Mouse (Mus musculus): ENCODE data around the gene Gm28729. TPM values are rescaled to one million over a fixed set of nuclear protein-coding genes. Genes with fewer than 3 reads are reported as not detected.
"Not testable (repeated sequence)": the region's sequence is repeated elsewhere in the genome, so short reads cannot be mapped to it uniquely, and the experiment has no call there.

Gene Gm28729
- polyA plus RNA-seq, 1 experiment, result not detected

DNA sequence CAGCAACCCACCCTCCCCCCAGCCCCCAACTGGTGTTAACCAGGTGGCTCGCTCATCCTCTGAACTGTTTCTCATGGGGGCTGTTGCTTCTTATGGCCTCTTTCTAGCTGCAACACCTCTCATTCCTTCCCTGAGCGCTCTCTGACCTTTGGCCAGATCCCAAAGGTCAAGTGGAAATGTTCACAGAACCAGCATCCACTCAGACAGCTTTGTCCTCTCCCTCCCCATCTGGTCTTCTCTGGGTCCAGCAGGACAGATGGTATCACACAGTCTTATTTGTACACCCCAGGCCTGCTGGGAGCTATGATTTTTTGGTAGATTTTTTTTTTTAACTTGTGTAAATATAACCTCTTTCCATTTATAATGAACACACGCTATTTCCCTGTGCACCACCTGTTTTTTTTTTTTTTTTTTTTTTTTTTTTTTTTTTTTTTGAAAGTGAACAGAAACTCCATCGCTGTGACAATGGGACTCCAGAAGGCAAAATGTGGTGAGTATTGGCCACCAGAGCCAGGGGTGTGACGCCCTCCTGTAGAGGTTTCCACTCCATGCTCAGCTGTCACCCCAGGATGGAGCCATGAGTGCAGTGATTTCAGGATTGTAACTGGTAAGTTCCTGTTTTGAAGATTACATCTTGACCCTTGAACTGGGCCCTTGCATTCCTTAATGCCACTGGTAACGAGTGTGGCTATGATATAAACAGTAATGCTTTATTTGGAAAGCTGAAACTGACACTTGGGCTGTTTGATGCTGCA, 22.0 kb downstream of the Gm28729 start:
- no peak overlapping the region for H3K27ac ChIP-seq (ENCODE audit: insufficient read depth, low read length)
- peaks cover 3% of the 10 kb centered on the region for H3K4me1 ChIP-seq (ENCODE audit: control insufficient read depth, insufficient read depth, low read length)
- no peaks in the 10 kb centered on the region for H3K27me3 ChIP-seq (ENCODE audit: control insufficient read depth, insufficient read depth, low read length, poor library complexity, severe bottlenecking)
- TF ChIP-seq POLR2A (IDR thresholded peaks at IDR 0.05; ENCODE audit: insufficient read depth, low read length), result no peak
- TF ChIP-seq EP300 (IDR thresholded peaks at IDR 0.05; ENCODE audit: insufficient read depth, low read depth, low read length), result no peak
- no peak for TF ChIP-seq CTCF (IDR thresholded peaks at IDR 0.05; ENCODE audit: low read depth, low read length)
- H3K9me3 ChIP-seq (replicated peaks; ENCODE audit: control insufficient read depth, insufficient read depth, low read length, poor library complexity, severe bottlenecking), result no peaks in the 10 kb centered on the region
- H3K9ac ChIP-seq (ENCODE audit: low read depth, poor library complexity, severe bottlenecking), result no peak overlapping the region
- H3K36me3 ChIP-seq (ENCODE audit: control insufficient read depth, insufficient read depth, low read length, poor library complexity, severe bottlenecking), result no peaks in the 10 kb centered on the region
- no peak overlapping the region for H3K4me3 ChIP-seq (ENCODE audit: low read depth, low read length)

DNA sequence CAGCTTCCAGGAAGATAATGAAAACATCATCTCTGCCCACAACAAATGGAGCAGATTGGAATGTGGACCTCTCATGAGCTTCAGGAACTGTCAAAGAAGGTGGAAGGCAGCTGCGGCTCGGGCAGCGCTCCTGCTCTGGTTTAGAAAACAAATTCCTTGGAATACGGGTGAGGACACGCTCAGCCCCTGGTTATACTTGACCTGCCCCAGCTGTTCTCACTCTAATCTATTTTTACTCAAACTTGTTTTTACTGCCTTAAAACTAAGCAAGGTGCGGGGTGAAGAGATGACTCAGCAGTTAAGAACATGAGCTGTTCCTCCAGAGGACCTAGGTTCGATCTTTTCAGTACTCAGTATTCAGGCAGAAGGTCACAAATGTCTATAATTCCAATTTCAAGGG, 23.8 kb downstream of the Gm28729 start:
- Histone ChIP-seq H3K27ac (ENCODE audit: insufficient read depth, low read length) (no peak overlapping the region), H3K9me3 (replicated peaks; ENCODE audit: control insufficient read depth, insufficient read depth, low read length, poor library complexity, severe bottlenecking) (no peaks in the 10 kb centered on the region), H3K4me3 (ENCODE audit: low read depth, low read length) (no peak overlapping the region), H3K36me3 (ENCODE audit: control insufficient read depth, insufficient read depth, low read length, poor library complexity, severe bottlenecking) (no peaks in the 10 kb centered on the region), H3K27me3 (ENCODE audit: control insufficient read depth, insufficient read depth, low read length, poor library complexity, severe bottlenecking) (no peaks in the 10 kb centered on the region), H3K4me1 (ENCODE audit: control insufficient read depth, insufficient read depth, low read length) (peaks cover 3% of the 10 kb centered on the region), H3K9ac (ENCODE audit: low read depth, poor library complexity, severe bottlenecking) (no peak overlapping the region)
- TF ChIP-seq POLR2A (IDR thresholded peaks at IDR 0.05; ENCODE audit: insufficient read depth, low read length), result no peak

DNA sequence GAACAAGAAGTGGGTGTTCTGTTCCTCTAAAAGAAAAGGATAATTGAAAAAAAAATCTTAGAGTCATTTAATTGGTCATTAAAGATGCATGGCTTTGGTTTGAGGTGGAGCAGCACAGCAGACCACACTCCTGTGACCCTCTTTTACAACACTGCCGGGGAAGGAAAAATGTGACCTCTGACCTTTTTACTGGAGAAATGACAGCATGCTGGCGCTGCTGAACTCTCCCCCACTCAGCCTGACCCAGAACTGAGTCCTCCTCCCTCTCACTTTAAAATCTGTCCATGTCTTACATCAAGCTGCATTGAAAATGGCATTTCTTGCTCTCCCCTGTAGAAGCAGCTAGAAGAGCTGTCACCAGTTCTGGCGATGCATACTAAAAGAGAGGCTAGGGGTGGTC, 31.9 kb downstream of the Gm28729 start:
- Histone ChIP-seq H3K9me3 (replicated peaks; ENCODE audit: control insufficient read depth, insufficient read depth, low read length, poor library complexity, severe bottlenecking) (no peaks in the 10 kb centered on the region), H3K27ac (ENCODE audit: insufficient read depth, low read length) (no peak overlapping the region), H3K9ac (ENCODE audit: low read depth, poor library complexity, severe bottlenecking) (no peak overlapping the region), H3K36me3 (ENCODE audit: control insufficient read depth, insufficient read depth, low read length, poor library complexity, severe bottlenecking) (no peaks in the 10 kb centered on the region), H3K4me1 (ENCODE audit: control insufficient read depth, insufficient read depth, low read length) (no peaks in the 10 kb centered on the region), H3K4me3 (ENCODE audit: low read depth, low read length) (no peak overlapping the region), H3K27me3 (ENCODE audit: control insufficient read depth, insufficient read depth, low read length, poor library complexity, severe bottlenecking) (no peaks in the 10 kb centered on the region)
- TF ChIP-seq EP300 (IDR thresholded peaks at IDR 0.05; ENCODE audit: insufficient read depth, low read depth, low read length) (no peak), POLR2A (IDR thresholded peaks at IDR 0.05; ENCODE audit: insufficient read depth, low read length) (no peak), CTCF (IDR thresholded peaks at IDR 0.05; ENCODE audit: low read depth, low read length) (no peak)

DNA sequence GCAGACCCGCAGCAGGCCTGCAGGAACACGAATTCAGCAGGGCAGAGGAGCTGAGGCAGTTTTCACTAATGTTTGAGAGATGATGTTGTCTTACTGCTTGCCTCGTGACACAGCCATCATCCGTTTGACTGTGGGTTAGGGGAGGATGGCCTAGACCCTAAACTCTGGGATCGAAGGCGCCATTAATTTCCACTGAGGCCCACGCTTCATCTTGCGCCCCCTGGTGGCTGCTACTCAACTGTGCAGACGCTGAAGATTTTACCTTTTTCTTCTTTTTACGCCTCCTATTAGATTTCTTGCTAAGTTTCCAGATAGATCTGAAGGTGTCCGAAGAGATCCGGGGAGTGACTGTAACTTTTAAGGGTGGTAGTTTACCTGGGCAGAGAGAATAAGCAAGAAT, 33.3 kb downstream of the Gm28729 start:
- H3K4me3 ChIP-seq (ENCODE audit: low read depth, low read length), result peak overlapping the region; percentile 13
- no peaks in the 10 kb centered on the region for H3K4me1 ChIP-seq (ENCODE audit: control insufficient read depth, insufficient read depth, low read length)
- H3K9ac ChIP-seq (ENCODE audit: low read depth, poor library complexity, severe bottlenecking), result no peak overlapping the region
- TF ChIP-seq POLR2A (IDR thresholded peaks at IDR 0.05; ENCODE audit: insufficient read depth, low read length) (no peak), CTCF (IDR thresholded peaks at IDR 0.05; ENCODE audit: low read depth, low read length) (peak; percentile 86), EP300 (IDR thresholded peaks at IDR 0.05; ENCODE audit: insufficient read depth, low read depth, low read length) (no peak)
- H3K9me3 ChIP-seq (replicated peaks; ENCODE audit: control insufficient read depth, insufficient read depth, low read length, poor library complexity, severe bottlenecking), result no peaks in the 10 kb centered on the region
- no peak overlapping the region for H3K27ac ChIP-seq (ENCODE audit: insufficient read depth, low read length)
- H3K27me3 ChIP-seq (ENCODE audit: control insufficient read depth, insufficient read depth, low read length, poor library complexity, severe bottlenecking), result no peaks in the 10 kb centered on the region
- no peaks in the 10 kb centered on the region for H3K36me3 ChIP-seq (ENCODE audit: control insufficient read depth, insufficient read depth, low read length, poor library complexity, severe bottlenecking)

DNA sequence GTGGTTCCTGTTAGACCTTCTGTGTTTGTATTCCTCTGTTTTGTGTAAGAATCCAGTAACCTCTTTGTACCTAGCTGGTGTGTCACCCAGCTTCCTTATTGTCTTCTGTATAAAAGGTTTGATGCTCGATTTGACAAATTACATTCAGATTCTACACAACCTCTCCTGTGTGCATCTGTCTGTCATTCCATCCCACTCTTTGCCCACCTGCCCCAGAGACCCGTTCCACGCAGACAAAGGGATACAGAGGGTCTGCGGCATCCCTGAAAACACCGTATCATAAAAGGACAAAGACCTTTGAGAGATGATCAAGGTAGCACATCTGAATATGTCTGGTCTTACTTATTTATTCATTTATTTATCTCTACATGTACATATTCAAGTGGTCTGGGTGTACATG, 37.2 kb downstream of the Gm28729 start:
- H3K36me3 ChIP-seq (ENCODE audit: control insufficient read depth, insufficient read depth, low read length, poor library complexity, severe bottlenecking); H3K9me3 ChIP-seq (replicated peaks; ENCODE audit: control insufficient read depth, insufficient read depth, low read length, poor library complexity, severe bottlenecking); H3K27ac ChIP-seq (ENCODE audit: insufficient read depth, low read length); H3K4me1 ChIP-seq (ENCODE audit: control insufficient read depth, insufficient read depth, low read length); H3K27me3 ChIP-seq (ENCODE audit: control insufficient read depth, insufficient read depth, low read length, poor library complexity, severe bottlenecking); H3K4me3 ChIP-seq (ENCODE audit: low read depth, low read length); H3K9ac ChIP-seq (ENCODE audit: low read depth, poor library complexity, severe bottlenecking): not testable (repeated sequence)

DNA sequence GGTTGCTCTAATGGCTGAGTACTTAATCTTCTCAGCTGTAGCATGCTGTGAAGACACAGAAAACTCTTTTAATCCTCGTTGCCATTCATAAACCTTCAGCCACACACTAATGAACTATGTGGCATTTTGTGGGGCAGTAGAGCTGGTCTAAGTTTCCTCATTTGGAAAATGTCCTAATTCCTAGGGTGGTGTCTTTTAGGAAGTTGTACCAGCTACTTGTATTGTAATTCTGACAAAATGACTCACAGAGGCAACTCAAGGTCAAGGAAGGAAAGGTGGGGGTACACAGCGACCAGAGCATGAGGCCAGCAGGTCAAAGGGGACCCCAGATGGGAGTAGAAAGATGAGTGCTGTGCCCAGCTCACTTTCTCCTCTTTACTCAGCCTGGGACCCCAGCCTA, 41.4 kb downstream of the Gm28729 start:
- Histone ChIP-seq H3K27ac (ENCODE audit: insufficient read depth, low read length) (no peak overlapping the region), H3K4me3 (ENCODE audit: low read depth, low read length) (no peak overlapping the region), H3K36me3 (ENCODE audit: control insufficient read depth, insufficient read depth, low read length, poor library complexity, severe bottlenecking) (no peaks in the 10 kb centered on the region), H3K9ac (ENCODE audit: low read depth, poor library complexity, severe bottlenecking) (no peak overlapping the region), H3K27me3 (ENCODE audit: control insufficient read depth, insufficient read depth, low read length, poor library complexity, severe bottlenecking) (no peaks in the 10 kb centered on the region), H3K9me3 (replicated peaks; ENCODE audit: control insufficient read depth, insufficient read depth, low read length, poor library complexity, severe bottlenecking) (no peaks in the 10 kb centered on the region), H3K4me1 (ENCODE audit: control insufficient read depth, insufficient read depth, low read length) (peaks cover 3% of the 10 kb centered on the region)
- no peak for TF ChIP-seq CTCF (IDR thresholded peaks at IDR 0.05; ENCODE audit: low read depth, low read length)
